Mouse (Mus musculus): ENCODE measurements at regions not wholly inside any gene's neighbourhood (a gene's known extent, or its start where the extent isn't known, plus 50 kb on each side); places are given as distances from the start of the nearest gene placed in this dataset.

DNA sequence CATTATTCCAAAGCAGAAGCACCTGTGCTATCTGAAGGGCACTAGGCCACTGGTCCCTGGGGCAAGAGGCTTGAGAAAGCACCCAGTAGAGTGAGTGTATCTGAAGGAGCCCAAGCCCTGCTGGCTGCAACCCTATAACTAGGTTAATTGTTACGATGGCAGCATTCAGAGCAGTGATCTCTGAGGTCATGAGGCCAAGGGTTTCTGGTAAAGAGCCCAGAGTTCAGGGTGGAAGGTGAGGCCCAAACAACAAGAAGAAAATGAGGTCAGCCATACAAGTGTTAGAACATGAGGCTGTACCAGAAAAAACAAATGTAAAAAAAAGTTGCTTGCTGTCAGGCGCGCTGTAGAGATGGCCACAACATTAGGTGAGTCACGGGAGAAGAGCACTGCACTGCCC is 53.5 kb upstream of the Adgrl2 start:
- no peak for TF ChIP-seq GATA1 (IDR thresholded peaks at IDR 0.05; ENCODE audit: borderline replicate concordance, low read length)
- no peak for TF ChIP-seq FLI1 (IDR thresholded peaks at IDR 0.05; ENCODE audit: low read length)

All from megakaryocyte, embryonic 14.5 days (primary cell).